Mouse (Mus musculus) right cerebral cortex, postnatal 4 days (tissue): ENCODE data around the gene Cxcl17.
A peak's percentile ranks its signal among the peaks of the same experiment; 100 is the strongest.

Source experiments
- DNase-seq: peaks from one replicate; pipeline ENCODE4 v3.0.0-alpha.2; 2022

The Cxcl17 gene

DNA sequence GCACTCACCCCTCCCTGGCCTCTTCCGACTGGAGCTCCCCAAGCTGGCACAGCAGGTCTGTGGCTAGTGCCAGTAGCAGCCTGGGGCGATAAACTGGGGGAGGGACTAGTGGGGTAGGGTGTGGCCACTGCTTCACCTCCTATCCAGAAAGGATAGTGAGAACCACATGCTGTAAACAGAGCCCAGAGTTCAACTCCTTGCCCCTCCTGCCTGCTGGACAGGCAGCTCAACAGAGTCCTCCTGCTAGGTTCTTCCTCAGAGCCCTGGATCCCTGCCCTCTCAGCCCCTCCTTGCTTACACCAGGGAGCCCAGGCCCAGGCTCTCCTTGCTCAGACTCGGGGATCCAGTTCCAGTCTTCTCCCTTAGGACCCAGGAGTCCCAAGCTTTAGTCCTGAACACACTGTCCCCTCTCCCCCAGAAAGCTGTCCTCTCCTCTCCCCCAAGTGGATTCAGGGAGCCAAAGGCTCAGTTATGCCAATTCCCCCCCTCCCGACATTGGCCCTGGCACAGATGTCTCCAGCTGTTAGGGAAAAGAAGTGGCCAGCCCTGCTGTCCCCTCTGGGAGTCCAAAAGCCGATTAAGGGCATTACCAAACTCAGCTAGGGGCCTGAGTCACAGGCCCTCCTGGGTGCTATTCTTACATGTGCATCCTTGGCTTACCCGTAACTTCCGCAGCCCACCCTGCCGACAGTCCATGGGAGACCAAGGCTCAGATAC lies 22.5 kb downstream of the Cxcl17 start:
- peak; percentile 2 for DNase-seq

DNA sequence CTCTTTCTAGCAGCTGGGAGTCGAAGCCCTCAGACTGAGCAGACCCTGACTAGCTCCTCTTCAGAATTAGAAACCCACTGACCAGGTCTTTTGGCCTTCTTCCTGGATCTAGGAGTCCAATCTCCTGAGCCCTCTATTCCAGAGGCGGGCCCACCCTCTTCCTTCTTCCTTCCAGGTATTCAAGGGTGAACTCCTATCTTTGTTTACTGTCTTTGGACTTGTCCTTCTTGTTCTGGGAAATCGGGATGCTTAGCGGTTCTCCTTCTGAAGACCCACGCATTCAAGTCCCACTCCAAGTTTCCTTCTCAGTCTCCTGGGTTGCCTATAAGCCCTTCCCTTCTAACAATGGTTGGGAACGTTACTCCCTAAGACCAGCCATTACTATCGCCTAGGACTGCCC lies 23.8 kb downstream of the Cxcl17 start:
- DNase-seq, result no peak

DNA sequence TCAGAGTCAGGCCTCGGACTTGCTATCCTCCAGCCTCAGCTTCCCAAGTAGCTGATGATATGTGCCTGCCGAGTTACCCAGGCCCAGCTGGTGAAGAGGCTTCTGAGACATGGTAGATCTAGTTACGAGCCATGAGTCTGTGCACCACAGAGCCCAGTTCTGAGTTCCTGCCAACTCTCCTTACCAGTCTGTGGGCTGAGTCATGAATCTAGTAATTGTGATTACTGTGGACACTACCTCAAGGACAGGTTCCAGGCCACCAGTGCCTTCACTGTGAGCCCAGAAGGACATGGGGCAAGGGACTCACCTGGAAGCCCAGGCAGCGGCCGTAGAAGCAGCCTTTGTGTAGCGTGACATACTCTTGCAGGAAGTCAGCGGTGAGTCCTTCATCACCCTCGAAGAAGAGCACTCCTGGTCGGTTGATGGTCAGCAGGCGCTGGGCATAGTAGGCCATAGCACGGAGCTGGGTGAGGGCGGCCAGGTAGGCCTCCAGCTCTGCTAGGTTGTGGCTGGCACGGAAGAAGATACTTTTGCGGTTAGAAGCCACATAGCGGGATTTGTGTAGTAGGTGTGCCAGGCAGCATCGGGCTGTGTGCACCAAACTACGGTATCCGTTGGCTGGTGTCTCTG lies 24.8 kb downstream of the Cxcl17 start:
- no peak for DNase-seq

DNA sequence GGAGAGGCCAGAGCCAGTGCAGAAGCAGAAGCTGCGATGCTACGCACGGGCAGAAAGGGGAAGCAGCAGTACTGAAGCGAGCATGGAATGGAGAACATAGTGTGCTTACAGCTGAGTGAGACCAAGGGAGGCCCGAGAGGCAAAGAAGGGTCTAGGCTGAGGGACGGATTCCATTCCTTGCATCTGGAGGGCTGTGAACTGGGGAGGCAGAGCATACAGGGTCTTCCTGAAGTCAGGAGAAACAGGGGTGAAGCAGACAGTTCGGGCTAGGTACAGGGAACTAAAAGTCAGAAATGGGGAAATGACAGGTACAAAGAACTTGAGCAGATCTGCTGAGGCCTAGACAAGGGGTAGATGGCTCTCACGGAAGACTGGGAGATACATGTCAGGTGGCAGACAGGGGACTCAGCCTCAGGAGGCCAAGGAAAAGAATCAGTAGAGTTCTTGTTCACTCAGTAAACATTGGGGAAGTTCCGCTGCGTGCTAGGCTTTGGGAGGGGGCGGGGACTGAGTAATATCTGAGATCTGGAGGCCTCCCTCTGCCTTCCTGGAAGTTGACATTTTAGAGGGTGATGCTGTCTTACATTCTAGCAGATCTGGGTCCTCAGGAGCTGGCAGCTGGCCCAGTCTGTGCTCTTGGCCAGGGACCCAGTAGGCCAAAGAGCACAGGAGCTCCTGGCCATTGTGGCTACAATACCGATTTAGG lies 26.7 kb downstream of the Cxcl17 start:
- DNase-seq, result no peak

DNA sequence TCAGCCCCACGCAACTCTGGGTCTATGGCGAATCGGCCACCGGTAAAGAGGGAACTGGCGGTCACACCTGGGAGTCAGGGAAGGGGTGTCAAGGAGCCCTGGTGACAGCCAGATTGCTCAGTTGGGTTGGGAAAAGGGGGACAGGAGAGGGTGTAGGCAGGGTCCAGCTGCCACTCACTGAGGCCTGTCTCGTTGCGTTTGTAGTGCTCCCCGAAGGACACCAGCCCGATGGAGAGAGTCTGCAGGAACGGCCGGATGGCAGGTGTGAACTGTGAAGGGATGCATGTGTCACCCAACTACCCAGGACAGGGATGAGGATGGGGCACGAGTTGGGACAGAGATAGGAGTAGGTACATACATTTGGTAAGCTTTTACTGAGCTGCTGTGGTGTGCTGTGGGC lies 27.4 kb downstream of the Cxcl17 start:
- DNase-seq, result no peak

DNA sequence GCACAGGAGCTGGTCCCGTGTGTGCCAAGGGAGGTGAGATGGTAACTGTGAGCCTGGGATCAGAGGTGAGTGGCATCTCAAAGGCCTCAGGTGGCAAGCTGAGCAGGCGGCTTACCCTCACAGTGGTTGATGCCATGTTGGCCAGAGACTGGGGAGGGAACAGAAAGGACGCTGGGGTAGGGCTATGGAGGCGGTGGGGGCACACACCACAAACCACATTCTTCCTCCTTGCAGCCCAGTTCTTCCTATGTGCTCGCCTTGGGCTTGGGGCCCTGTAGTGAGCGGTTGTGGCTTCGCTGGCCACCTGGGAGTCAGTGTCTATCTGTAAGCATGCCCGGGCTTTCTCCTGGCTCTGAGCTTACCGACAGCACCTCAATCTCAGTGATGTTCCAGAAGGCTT lies 27.9 kb downstream of the Cxcl17 start:
- DNase-seq, result peak; percentile 1

DNA sequence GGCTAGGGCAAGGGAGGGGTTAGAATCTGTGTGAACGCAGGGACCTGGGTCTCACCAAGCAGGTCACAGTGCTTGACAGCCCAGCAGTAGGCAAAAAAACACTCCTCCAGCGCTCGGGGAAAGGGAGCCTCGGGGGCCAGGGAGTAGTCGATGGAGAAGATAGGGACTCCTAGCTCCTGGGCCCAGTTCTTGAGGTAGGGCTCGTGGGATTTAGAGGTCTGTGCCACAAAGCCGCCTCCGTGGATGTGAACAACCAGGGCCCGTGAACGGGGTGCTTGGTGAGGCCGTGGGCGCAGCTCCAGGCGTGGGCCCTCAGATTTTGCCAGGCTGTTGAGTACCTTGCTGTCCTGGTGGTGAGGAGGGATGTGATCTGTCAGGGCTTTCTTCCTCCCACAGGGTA lies 28.4 kb downstream of the Cxcl17 start:
- DNase-seq, result no peak

DNA sequence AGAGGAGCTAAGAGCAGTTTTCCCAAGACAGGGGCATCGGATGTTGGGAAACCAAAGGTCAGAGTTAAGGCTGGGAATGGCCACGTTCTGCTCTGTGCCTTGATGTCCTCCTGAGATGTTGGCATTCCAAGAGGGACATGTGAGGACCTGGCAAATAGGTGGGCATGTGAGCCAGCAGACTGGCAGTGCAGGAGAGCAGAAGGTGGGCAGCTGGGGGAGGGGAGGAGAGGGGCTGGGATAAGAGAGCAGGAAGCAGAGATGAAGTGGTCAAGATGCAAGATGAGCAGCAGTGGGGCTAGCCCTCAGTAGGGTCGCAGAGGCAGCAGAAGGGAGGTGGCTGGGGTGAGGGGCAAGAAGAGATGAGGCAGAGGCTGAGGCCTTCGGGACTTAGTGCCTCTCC lies 28.8 kb downstream of the Cxcl17 start:
- no peak for DNase-seq

DNA sequence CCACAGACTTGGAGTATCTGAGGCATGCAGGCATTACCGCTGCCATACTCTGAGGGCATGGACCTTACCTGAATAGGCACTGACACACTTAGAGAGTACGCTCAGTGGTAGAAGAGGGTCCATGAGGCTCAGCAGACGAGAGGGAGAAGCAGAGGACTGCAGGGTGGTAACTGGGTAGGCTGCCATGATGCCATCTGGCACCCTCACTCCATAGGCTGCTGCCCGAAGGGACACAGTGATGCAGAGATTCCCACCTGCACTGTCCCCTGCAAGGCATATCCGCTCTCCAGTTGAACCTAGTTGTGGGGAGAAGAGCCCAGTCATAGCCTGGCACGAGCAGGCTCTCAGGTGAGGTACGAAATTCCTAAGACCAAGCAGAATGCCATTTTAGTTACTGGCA lies 29.3 kb downstream of the Cxcl17 start:
- DNase-seq, result no peak

DNA sequence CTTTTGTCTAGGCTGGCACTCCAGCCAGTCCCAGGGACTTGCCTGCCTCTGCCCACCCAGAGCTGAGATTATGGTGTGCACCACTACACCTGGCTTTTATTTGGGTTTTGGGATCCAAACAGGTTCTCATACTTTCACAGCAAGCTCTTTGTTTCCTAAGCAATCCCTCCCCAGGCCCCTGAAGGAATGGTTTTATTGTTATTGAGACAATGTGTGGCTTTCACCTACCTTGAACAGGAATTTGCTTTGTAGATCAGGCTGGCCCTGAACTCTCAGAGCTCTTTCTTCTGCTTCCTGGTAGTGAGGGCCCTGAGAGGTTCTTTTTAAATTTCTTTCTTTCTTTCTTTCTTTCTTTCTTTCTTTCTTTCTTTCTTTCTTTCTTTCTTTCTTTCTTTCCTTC lies 30.1 kb downstream of the Cxcl17 start:
- DNase-seq, result no peak

DNA sequence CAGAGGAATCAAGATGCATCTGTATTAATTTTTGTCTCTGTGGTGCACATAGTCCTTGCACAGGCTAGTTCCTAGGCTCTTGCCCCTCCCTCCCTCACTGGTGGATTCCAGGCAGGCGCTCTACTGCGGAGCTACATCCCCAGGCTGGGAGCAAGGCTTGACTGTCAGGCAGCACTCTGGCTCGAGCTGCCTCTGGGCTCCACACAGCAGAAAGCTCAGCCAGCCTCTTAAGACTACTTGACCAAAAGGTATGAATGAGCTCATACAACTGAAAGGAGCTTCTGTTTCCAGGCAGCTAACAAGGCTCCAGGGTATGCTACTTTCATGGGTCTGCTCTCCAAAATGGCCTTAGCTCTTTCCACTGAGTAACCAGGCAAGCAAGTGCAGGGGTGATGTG lies 31.4 kb downstream of the Cxcl17 start:
- no peak for DNase-seq

DNA sequence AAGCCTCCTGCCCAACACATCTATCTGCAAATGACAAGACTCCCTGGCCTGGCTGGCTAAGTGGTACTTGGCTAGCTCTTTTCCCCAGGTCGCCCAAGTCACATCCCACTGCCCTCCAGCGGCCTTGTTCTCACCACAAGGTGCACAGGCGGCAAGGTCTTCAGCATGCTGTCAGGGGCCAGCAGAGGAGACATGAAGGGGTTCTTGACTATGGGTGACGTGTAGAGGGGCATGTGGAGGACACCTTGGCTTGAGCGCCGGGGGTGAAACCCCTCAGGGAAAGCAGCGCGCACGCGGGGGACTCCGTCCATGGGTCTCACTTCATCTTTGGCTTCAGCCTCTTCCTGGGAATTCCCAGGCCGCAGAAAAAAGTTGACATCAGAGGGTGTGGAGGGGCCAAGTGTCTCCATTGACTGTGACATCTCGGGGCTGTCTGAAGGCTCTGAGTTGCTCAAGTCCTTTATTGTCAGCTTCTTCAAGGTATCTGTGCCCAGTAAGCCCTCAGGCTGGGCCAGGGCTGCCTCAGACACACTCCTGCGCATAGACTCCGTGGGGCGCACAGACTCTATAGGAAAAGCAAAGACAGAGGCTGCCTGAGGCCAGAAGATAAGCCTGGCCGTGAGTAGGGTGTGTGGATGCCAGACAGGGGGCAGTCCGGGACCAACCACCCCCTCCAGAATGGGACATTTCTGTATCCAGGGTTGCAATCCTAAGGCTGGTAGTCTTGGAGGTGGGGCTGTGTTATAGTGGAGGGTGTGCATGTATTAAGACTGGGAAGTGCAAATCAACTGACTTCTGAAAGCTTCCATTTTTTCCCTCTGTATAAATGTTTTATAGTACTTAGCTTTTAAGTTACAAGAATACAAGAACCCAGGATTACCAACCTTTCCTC lies 32.0 kb downstream of the Cxcl17 start:
- DNase-seq, result no peak

DNA sequence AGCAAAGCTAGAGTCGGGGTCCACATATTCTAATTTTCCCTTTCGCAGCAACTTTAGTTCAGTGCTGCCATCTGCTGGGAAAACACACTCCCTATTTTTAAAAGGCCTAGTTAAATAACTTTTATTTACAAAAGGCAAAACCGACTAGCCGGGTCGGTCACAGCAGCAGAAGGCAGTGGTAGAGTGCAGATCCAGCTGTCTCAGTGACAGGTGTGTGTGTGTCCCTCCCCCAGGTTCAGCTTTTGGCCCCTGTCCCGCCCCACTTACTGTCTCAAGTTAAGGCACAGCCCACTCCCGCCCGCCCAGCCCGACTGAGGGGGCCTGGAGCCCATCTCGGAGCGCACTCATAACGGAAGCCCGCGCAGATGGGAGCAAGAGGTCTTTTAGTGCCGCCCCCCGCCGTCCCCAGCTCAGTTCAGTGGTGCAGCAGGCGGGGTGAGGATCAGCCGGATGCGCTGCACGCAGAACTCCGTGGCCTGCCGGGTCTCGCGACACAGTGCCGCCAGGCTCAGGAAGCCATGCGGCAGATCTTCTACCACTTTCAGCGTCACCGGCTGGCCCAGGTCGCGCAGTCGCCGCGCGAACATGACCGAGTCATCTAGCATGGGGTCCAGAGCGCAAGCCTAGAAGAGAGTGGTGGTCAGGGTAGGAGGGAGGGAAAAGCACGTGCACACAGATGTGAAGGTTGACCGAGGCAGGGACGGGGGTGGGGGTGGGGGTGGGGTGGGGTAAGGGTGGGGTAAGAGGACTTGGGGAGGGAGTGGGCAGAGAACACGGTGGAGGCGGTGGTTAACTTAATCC lies 32.9 kb downstream of the Cxcl17 start:
- DNase-seq, result peak; percentile 64

DNA sequence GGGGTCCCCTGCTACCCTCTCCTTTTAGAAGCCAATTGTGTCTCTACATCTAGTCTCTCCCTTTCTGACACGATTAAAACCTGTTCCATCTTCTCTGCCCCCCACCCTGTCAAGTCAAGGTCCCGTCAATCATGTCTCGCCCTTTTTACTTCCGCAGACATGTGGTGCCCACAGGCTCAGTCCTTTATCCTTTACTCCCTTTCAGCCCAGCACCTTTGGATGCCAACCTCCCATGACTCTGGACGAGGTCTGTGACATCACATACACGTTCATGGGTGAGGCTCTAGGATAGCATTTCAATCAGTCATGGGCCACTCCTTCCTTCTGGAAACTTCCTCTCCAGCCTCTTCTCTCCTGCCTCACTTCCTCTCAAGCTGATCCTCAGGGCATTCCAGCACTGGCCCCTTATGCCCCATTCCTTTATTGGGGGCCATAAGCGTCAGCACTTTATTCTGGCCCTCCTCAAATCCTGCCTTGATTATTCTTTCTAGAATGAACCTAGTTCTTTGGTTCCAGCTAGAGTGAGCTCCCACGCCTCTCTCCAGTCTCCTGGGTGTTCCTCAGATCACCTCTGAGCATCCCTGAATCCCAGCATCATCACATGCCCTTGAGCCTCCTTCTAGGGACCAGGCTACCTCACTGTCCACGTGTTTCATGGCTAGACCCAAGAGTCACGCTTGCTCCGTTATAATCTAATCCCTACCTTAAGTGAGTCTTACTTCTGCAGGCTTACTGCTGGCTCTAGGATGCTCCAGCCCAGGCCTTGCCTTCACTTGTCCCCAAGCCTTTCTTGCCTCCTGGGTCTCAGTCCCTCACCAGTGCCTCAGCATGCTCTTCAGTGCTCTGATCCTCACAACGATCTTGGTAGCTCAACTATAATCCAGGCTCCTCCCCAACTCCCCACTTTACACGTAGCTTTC lies 34.2 kb downstream of the Cxcl17 start:
- no peak for DNase-seq

DNA sequence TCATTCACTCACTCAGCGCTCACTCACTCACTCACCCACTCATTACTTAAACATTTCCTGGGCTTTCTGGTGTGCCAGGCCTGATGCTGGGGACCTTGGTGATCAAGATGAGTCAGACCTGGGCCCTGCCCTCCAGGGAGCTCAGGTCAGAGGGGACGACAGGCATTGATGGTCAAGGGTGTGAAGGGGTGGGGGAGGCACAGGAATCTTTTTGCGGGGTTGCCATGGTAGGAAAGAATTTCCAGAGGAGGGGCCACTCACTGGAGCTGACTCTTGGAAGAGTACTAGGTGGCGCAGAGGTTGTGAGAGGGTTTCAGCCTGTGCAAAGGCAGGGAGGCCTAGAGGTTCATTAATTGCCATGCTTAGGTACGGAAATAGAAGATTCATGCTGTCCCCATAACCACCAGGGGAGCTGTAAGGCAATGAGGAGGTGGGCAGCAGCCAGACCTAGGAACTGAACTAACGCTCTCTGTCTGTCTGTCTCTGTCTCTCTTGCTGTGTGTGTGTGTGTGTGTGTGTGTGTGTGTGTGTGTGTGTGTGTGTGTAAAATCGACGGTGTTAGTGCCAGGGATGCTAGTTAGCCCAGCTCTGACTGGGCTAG lies 35.5 kb downstream of the Cxcl17 start:
- no peak for DNase-seq

DNA sequence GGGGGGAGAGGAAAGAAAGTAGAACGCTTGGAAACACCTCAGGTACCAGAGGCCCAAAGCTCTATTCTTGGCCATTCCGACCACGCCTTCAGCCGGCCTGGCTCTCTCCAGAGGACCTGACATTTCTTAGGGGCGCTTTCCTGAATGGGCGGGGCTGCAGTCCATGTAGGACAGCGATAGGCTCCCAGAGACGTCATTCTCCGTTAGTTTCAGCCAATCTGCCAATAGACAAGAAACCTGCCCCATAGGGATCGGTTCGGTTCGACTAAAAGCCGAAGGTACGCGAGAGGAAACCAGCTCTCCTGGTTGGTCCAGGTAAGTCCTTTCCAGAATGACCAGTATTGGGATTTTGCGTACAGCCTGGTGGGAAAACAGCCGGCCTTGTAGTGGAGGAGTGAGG lies 36.1 kb downstream of the Cxcl17 start:
- DNase-seq, result peak; percentile 81

DNA sequence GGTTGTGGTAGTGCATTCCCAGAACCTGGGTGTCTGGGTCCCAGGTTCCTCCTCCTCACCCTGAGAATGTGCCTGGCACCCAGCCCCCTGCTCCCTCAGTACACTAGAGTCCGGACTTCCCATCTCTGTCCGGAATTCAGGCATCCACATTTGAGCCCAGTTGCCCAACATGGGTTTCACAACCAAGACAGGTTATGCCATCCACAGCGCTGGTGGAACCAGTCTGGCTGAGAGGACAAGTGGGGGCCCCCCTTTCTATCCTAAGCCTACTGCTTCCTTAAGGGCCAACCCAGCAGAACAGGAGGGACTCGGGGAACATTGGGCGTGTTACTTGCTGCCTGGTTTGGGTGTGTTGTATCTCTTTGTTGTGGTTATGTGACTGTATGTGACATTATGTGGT lies 40.2 kb downstream of the Cxcl17 start:
- no peak for DNase-seq

DNA sequence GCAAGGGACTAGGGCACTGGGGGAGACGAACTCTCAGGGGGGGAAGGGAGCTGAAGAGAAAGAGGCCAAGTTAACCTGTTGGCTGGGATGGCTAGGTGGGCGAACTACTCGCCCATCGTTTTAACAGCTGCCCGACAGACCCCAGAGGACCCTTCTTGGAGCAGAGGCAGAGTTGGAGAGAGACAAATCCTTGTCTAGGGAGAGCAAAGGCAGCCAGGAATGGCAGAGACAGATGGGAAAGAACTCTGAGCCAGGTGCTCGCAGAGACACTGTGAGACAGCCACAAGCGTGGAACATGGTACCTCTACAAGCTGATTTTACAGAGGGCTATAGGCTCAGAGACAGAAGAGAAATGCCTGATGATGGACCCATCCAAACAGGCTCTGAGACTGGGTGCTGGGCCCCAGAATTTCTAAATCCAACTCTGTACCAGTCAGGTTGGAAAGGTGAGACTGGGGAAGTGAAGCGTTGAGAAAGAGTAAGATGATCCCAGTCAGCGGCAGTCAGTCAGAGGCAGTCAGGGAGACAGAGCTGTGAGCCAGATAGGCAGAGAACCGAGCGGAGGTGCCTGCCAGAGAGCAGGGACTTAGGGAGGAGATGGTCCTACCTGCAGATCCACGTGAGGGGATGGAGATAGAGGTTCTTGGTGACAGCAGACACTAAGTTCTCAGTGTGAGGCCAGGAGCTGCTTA lies 43.5 kb downstream of the Cxcl17 start, which contains the start of gene Cnfn:
Cnfn (minus strand) TSS at position 667 of the 692 bp plus-strand sequence.
- DNase-seq, result no peak

DNA sequence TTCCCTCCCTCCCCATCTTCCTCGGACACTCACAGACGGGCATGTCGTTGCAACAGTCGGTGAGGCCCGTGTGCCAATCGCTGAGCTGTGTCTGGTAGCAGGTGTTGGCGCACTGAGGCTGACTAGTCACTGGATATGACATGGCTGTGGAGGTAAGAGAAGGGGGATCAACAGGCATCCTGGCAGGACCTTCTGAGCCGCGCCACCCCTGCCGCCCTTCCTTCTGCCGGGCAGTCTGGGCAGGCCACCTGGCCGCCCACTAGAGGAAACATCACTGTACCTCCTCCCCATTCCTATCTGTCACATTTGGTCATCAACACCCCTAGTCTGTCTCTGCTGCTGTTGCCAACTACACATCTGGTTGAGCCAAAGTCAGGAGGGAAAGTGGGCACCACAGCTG lies 44.4 kb downstream of the Cxcl17 start:
- DNase-seq, result no peak

DNA sequence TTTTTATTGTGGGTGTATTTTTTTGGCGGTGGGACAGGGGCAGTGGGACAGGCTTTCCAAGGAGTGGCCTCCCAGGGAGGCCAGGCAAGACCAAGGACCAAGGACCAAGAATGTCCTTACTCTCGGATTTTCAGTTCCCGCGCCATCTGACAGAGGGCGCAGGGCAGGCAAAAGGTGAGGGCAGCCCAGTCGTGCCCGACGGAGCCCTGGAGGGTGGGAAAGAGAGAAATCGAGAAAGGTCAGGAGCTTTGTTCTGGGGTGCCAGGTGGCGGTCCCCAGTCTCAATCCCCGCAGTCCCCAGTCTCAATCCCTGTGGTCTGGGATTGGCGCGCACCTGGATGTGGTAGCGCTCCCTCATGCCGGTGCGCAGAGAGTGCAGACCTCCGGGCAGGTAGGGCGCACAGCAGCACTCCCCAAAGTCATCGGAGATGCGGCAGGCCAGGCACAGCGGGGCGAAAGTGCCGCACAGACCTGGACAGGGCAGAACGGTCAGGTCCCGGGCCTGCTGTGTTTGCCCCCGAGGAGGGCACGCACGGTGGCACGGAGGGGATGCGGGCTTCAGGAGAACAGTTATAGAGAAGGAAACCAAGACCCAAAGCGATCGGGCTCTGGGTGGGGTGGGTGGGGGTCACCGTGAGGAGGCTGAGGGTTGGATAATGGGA lies 44.9 kb downstream of the Cxcl17 start:
- no peak for DNase-seq
